Mouse (Mus musculus) MEL-GATA-1-ER (cell line): ENCODE measurements around the gene Capzb.

Source experiments
- DNase-seq: peaks from one replicate; pipeline ENCODE4 v3.0.0-alpha.2; 2012; ENCODE audit warnings: low read depth; ENCODE audit errors: extremely low read depth

Gene Capzb

GRCm38 (mm10) chr4:139233755-139234254 is 41.1 kb downstream of the Capzb start:
- DNase-seq = no peak

- DNase-seq = no peak
Measured at GRCm38 (mm10) chr4:139234261-139234660, 41.6 kb downstream of the Capzb start.

DNA sequence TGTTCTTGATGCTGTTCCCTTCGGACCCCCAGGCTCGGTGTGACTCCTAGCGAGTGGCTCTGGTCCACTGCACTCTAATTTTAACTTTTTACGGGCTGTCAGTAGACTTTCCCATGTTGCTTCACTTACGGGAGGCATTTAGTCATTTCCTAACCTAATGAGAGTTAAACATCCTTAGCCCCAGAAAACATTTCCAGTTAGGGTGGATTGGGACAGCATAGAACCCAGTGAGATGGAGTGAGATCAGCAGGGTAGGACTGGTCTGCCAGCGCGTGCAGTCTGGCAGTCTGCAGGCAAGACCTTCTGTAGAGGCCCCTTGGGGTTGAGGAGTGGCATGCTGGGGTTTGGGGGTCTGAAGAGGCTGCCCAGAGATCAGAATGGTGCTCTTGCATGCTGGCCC is 42.9 kb downstream of the Capzb start:
- no peak for DNase-seq

GRCm38 (mm10) chr4:139238612-139239011 is 45.9 kb downstream of the Capzb start:
- no peak for DNase-seq

DNA sequence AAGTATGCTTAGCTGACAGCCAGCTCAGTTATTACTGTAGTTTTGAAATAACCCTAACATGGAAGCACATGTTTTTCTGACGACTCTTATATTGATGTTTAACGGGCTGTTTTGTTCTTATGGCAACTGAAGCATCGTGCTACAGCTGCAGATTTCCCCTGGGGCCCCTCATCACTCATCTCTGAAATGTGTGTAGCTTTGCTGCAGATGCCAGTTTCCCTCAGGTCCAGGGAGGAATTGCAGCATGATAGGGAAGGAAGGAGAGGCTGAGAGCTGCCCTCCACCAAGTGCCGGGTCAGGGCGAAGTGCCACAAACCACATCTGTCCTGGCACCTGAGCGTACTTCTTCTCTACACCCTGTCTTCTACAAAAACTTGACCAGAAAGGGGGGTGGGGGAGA is 47.6 kb downstream of the Capzb start:
- DNase-seq = no peak

DNA sequence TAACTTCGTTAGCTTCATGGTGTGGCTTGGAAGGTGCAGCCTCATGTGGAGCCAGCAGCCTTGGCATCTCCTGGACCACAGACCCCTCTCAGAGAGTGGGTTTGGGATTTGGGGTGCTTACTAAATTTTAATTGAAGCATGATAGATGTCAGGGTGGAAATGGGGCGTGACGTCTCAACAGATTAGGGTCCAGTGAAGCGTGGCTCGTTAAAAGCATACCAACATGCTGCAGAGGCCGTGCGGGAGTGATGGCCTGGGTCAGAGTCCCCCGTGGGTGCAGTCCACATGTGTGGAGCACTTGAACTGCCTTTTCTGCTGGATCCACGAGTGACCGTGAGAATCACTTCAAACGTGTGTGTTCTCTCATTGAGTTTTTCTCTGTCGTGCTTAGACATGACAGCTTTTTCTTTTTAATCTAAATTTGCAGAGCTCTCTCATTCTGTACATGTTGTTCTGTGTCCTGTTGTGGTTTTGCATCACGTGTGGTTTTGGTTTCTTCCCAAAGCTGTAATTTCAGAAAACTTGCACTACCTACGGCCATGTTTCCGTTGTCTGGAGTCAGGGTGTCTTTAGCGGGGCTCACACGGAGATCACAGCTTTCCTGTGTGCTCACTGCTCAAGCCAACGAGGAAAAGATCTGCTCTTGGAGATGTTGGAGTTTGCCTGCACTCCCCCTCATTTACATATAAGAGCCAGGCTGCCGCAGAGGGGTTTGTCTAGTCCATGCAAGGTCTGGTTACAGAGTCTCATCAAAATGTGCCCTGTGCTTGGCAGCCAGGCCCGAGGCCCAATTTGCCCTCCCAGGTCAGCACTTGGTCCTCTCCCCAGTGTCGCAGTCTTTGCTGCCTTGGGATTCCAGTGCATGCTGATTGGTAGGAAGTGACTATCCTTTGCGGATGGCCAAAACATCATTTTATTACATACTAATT is 49.2 kb downstream of the Capzb start:
- DNase-seq = no peak

DNA sequence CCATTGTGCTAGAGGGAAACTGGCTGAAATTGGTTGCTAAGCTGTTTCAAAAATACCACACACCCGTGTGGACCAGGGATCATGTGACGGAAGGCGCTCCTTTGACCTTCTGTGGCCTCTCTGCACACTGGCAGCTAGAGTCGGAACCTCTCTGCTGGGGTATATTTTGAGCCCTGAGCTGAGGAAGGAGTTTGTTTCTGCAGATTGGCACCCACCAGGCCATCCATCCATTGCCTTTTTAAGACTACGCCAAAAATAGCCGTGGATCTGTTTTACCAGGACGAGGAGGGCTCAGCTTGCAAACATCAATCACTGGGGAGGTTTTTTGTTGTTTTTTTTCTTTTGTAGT is 49.9 kb downstream of the Capzb start:
- no peak for DNase-seq

DNA sequence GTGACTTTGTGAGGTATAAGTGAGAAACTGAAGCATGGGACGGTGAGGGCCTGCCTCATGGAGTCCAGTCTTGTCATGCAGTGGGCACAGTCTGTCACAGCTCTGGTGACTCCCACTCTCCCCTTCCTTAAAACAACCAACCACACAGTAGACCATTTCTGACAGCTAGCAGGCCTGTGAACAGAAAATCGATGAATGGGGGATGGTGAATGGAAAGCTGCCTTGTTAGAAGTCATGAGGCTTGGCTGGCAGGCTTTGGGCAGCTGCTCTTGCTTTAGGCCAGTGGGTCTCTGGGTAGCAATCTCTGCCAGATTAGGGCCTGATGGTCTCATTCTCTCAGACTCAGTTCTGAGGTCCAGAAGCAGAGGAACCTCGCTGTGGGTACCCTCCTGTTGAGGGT is 51.5 kb downstream of the Capzb start:
- no peak for DNase-seq

- no peak for DNase-seq
Measured at GRCm38 (mm10) chr4:139244766-139245165, 52.1 kb downstream of the Capzb start.

GRCm38 (mm10) chr4:139245534-139245933 is 52.8 kb downstream of the Capzb start:
- DNase-seq = no peak

GRCm38 (mm10) chr4:139246130-139246877 is 53.6 kb downstream of the Capzb start:
- DNase-seq = no peak

DNA sequence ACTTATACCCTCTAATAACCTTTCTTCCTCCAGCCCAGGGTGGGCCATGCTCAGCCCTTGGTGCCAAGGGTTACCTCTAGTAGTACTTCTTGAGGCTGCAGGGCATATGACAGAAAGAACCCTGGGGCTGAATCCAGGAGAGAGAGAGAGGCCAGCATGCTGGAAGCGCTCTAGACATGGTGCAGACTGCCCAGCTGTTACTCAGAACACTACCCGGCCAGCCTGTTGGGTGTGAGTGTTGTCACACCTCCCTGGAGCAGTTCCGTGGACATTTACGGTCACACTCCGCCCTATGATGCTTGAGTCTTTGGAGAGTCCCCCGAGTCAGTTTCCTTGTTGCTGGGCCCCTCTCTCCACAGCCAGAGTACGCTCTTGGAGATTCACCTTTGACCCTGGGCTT is 55.3 kb downstream of the Capzb start:
- no peak for DNase-seq

GRCm38 (mm10) chr4:139248736-139249135 is 56.0 kb downstream of the Capzb start:
- no peak for DNase-seq

- no peak for DNase-seq
Measured at GRCm38 (mm10) chr4:139250043-139250442, 57.3 kb downstream of the Capzb start.

- peak; percentile 63 for DNase-seq
Measured at GRCm38 (mm10) chr4:139250886-139251285, 58.2 kb downstream of the Capzb start.

DNA sequence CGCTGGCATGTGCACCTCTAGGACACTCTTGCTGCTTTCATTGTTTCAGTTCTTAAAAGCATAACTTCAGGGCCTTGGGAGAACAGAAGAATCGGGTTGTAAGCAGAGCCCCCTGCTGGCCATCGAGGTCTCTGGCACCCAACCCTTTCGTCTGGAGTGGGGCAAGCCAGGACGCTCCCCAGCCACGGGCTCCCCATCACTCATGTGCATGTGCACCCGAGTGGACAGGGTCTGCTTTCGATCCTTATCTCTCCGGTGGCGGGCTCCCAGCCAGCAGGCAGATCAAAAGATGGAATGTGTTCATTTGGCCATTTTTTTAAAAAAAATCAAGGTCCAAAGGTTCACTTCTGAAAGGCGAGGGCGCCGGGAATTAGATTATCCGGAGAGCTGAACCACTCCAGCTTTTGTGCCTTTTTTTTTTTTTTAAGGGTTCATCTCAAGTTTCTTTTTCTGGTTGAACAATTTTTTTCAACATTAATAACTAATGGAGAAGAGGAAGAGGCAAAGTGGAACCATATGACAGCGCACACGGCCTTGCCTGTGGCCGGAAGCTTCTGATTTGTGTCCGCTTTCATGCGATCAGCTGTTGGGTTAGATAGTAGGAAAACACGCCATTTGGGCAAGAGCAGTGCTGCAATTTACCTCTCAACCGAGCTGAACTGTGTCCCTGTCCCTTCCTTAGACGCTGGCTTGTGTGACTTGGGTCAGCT is 59.5 kb downstream of the Capzb start:
- peak; percentile 51 for DNase-seq

GRCm38 (mm10) chr4:139253206-139253605 is 60.5 kb downstream of the Capzb start:
- DNase-seq = no peak

- DNase-seq = no peak
Measured at GRCm38 (mm10) chr4:139256146-139256545, 63.4 kb downstream of the Capzb start.

DNA sequence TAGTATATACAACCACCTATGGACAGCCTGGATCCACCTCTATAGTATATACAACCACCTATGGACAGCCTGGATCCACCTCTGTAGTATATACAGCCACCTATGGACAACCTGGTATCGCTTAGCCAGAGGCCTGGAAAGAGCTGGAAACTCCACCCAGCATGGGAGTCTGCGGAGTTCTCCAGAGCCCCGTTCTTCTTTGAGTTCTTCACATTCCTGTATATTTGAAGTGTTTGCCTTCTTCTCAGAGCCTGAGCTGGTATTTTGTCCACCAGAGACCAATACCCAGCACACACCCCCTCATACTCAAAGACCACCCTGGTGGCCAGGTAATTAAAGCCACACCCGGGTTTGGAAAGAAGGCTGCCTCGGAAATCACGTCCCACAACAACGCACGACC is 64.0 kb downstream of the Capzb start:
- no peak for DNase-seq

GRCm38 (mm10) chr4:139258621-139259301 is 66.1 kb downstream of the Capzb start:
- no peak for DNase-seq

DNA sequence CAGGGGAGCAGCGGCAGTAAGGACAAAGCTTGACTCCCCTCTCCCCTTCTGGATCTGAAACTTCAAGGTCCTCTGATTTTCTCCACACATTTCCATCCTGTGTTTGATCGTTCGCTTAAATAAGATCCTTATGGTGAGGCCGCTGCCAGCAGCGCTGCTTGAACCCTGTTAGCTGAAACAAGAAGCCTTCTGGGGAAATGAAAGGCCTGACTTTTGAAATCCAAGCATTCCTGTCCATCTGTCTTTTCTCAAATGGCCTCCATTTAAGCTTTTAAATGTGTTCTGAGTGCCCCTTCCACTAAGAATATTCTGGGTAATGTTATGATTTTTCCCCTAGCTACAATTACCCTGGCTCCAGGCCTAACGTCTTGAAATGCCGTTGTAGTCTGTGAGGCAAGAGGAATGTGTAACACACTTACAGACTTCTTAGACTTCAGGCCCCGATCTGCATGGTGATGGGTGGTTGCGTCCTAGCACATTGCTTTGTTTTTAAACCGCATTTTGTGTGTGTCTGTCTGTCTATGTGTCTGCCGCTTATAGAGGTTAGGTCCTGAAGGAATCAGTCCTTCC is 66.7 kb downstream of the Capzb start:
- no peak for DNase-seq
